Mouse (Mus musculus): Measurements from ENCODE around the gene Gpr152. TPM values are rescaled to one million over a fixed set of nuclear protein-coding genes. Genes with fewer than 3 reads are reported as not detected.

The Gpr152 gene
- polyA plus RNA-seq, 1 experiment = 0.01 TPM

DNA sequence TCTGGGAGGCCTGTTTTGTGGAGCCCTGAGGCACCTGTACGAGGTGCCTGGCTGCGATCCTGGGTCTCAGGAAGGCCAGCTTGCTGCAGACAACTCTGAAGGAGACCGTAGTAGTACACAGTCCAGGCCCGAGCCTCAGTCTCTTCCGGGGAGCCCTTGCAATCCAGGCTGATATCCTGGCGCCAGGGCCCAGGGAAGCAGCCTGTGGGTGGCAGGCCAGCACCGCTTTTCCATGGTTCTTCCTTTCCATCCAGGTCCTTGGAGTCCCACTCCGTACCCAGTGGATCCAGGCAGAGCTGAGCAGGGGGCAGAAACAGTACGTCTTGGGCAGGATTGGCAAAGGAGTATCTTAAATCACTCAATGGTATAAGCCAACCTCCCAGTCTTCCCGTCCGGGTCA lies 33.3 kb downstream of the Gpr152 start:
- H3K4me1 ChIP-seq (ENCODE audit: control insufficient read depth) = peaks cover 44% of the 10 kb centered on the region
- TF ChIP-seq GATA1 (IDR thresholded peaks at IDR 0.05; ENCODE audit: low read length) (no peak), TAL1 (IDR thresholded peaks at IDR 0.05; ENCODE audit: low read length) (no peak)
- peaks cover 29% of the 10 kb centered on the region for H3K27me3 ChIP-seq (ENCODE audit: control insufficient read depth)
- H3K9me3 ChIP-seq (ENCODE audit: control insufficient read depth, low read length) = no peaks in the 10 kb centered on the region; the same call in 1 of the 2 replicates
- no peak overlapping the region for H3K4me3 ChIP-seq (replicated peaks)
- no peaks in the 10 kb centered on the region for H3K36me3 ChIP-seq (ENCODE audit: control insufficient read depth)

DNA sequence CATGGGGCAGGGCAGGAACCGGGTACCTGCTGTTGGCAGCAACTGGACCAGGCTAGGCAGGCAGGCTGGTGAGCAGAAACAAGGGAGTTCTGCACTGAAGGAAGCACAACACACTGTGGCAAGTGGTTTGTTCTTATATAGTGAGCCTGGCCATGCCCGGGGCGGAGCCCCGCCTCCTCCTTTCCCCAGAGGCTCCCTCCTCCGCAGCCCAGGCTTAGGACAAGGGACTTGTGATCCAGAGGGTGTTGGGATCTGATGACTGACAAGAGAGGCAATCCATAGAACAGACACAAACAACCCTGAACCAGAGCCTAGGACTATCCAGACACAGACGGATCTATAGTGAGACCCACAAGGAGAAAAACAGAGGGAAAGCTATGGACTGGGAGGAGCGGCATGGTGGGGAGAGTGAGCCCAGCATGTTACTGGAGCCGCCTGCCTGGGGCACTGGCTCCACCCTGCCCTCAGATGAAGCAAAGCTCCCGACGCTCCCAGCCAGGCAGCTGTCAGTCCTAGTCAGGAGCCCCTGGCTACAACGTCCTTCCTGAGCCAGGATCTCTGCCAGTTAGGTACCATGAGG lies 35.9 kb downstream of the Gpr152 start, which contains the start of gene Carns1:
Gene Carns1, minus strand, starts transcription at position 112 of the 580 bp plus-strand sequence.
- H3K4me1 ChIP-seq (ENCODE audit: control insufficient read depth) = peaks cover 29% of the 10 kb centered on the region
- peaks cover 31% of the 10 kb centered on the region for H3K27me3 ChIP-seq (ENCODE audit: control insufficient read depth)
- TF ChIP-seq TAL1 (IDR thresholded peaks at IDR 0.05; ENCODE audit: low read length) (no peak), GATA1 (IDR thresholded peaks at IDR 0.05; ENCODE audit: low read length) (no peak)
- H3K36me3 ChIP-seq (ENCODE audit: control insufficient read depth) = no peaks in the 10 kb centered on the region
- H3K9me3 ChIP-seq (ENCODE audit: control insufficient read depth, low read length) = no peaks in the 10 kb centered on the region
- no peak within 1 kb of the TSS for H3K4me3 ChIP-seq (replicated peaks)

DNA sequence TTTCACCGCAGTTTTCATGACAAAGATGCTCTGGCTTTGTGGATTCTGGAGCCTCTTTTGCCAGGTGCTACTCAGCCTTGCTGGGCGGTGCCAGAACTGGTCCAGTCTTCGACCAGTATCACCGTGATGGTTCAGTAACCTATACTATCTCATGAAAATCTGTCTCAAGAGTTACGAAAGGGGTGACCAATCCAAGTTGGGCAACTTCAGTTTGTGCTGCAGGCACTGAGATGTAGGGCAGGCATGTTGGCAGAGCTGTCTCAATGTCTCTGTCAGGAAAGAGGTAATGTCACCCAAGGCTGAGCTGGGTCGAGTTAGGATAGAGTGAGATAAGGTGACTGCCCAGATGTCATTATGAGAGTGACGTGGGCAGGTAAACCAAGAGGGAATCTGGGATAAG lies 40.8 kb downstream of the Gpr152 start:
- Histone ChIP-seq H3K9me3 (ENCODE audit: control insufficient read depth, low read length) (no peaks in the 10 kb centered on the region), H3K36me3 (ENCODE audit: control insufficient read depth) (no peaks in the 10 kb centered on the region), H3K4me1 (ENCODE audit: control insufficient read depth) (peaks cover 12% of the 10 kb centered on the region), H3K4me3 (replicated peaks) (no peak overlapping the region), H3K27me3 (ENCODE audit: control insufficient read depth) (peaks cover 17% of the 10 kb centered on the region)
- TF ChIP-seq GATA1 (IDR thresholded peaks at IDR 0.05; ENCODE audit: low read length) (no peak), TAL1 (IDR thresholded peaks at IDR 0.05; ENCODE audit: low read length) (no peak)

DNA sequence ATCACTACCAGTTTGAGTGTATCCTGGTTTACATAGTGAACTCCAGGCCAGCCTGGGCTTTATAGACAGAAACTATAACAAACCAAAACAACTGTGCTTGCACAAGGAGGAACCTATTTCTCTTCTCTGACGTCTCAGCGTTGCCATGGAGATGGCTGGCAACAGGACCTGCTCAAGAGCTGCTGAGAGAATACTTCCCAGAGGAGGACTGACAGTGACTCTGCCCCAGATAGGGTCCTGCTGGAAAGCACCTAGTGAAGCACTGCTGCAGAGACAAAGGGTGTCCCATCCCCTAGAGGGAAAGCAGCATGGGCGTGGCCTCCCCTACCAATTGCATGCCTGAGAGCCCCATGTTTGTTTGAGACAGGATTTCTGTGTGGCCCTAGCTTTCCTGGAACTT lies 42.3 kb downstream of the Gpr152 start:
- Histone ChIP-seq H3K9me3 (ENCODE audit: control insufficient read depth, low read length) (no peaks in the 10 kb centered on the region), H3K4me3 (replicated peaks) (no peak overlapping the region), H3K4me1 (ENCODE audit: control insufficient read depth) (peaks cover 9% of the 10 kb centered on the region), H3K36me3 (ENCODE audit: control insufficient read depth) (no peaks in the 10 kb centered on the region), H3K27me3 (ENCODE audit: control insufficient read depth) (peaks cover 6% of the 10 kb centered on the region)
- no peak for TF ChIP-seq GATA1 (IDR thresholded peaks at IDR 0.05; ENCODE audit: low read length)

DNA sequence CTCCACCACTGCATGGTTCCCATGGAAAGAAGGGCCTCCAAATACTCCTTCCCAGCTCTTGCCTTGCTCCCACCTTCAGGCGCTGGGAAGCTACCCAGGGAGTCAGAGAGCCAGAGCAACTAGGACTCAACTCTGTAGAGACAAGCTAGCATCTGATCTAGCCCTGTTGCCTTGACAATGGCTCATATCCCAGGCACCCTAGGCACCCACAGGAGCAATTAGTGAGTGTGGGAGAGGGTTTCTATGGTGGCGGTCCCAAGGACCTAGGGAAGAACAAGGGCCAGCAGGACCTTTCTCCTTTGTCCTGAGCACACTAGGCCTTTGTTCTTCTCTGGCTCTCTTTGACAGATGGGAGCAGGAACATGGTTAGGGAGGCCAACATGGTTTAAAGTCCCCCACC lies 44.1 kb downstream of the Gpr152 start:
- Histone ChIP-seq H3K9me3 (ENCODE audit: control insufficient read depth, low read length) (no peaks in the 10 kb centered on the region), H3K4me3 (replicated peaks) (no peak overlapping the region), H3K36me3 (ENCODE audit: control insufficient read depth) (no peaks in the 10 kb centered on the region), H3K27me3 (ENCODE audit: control insufficient read depth) (no peaks in the 10 kb centered on the region; the same call in 1 of the 2 replicates), H3K4me1 (ENCODE audit: control insufficient read depth) (peaks cover 13% of the 10 kb centered on the region)
- no peak for TF ChIP-seq GATA1 (IDR thresholded peaks at IDR 0.05; ENCODE audit: low read length)
- no peak for TF ChIP-seq TAL1 (IDR thresholded peaks at IDR 0.05; ENCODE audit: low read length)

DNA sequence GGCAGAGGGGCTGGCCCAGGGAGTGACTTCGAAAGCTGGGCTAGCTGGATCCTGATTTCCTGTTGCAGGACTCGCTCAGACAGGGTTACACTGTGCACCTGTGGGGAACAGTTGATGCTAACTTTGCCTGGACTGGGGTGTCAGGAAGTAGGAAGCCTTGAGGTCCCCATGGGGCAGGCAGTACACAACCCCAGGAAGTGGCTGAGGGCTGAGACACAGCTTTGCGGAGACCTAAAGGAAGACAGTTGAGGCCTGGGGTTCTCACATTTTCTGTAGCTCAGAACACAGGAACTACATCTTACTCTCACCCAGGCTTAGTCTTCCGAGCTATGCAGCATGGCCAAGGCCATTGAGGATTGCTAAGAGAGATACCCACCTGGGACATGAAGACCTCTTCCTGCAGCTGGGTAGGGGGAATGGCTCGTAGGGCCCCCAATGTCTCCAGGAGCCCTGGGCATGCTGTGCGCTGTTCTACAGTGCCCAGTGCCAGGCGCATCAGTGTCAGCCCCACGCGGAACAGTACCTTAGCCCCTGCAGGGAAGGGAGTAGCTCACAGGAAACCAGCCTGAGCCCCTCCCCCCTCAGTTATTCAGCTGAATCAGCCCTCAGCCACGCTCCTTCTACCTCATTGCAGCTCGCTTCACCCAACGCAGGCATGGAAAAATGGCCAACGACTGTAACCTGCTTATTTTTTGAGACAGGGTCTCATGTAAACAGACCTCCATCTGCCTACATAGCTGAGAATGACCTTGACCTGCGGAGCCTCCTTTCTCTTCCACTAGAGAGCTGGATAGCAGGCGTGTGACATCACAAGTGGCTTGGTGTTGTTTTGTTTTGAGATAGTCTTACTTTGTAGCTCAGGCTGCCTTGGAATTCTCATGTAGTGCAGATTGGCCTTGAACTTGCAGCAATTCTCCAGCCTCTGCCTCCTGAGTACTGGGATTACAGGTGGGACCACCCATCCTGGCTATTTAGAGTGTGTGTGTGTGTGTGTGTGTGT lies 45.7 kb downstream of the Gpr152 start:
- Histone ChIP-seq H3K36me3 (ENCODE audit: control insufficient read depth) (no peaks in the 10 kb centered on the region), H3K4me3 (replicated peaks) (no peak overlapping the region), H3K9me3 (ENCODE audit: control insufficient read depth, low read length) (no peaks in the 10 kb centered on the region), H3K4me1 (ENCODE audit: control insufficient read depth) (peaks cover 13% of the 10 kb centered on the region), H3K27me3 (ENCODE audit: control insufficient read depth) (no peaks in the 10 kb centered on the region; the same call in 1 of the 2 replicates)
- no peak for TF ChIP-seq GATA1 (IDR thresholded peaks at IDR 0.05; ENCODE audit: low read length)
- TF ChIP-seq TAL1 (IDR thresholded peaks at IDR 0.05; ENCODE audit: low read length) = no peak

DNA sequence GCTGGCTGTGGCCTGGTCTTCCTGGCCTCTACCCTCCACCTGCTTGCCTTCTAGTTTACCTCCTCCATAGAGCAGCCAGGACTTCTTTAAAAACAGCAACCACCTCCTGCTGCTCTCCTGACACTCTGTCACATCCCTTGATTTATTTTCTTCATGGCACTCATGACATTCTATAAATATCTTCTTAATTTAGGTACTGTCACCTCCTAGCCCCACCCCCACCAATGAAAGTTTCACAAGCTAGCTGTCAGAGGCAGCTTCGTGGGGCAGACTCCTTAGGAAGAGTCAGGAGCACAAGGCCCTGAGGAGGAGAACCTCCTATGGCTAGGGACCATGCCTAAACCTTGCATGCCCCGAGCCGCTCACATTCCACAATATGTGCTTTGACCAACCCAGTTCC lies 47.7 kb downstream of the Gpr152 start:
- Histone ChIP-seq H3K4me1 (ENCODE audit: control insufficient read depth) (peaks cover 28% of the 10 kb centered on the region), H3K27me3 (ENCODE audit: control insufficient read depth) (no peaks in the 10 kb centered on the region; the same call in 1 of the 2 replicates), H3K9me3 (ENCODE audit: control insufficient read depth, low read length) (no peaks in the 10 kb centered on the region), H3K4me3 (replicated peaks) (no peak overlapping the region), H3K36me3 (ENCODE audit: control insufficient read depth) (no peaks in the 10 kb centered on the region)
- TF ChIP-seq TAL1 (IDR thresholded peaks at IDR 0.05; ENCODE audit: low read length) (no peak), GATA1 (IDR thresholded peaks at IDR 0.05; ENCODE audit: low read length) (no peak)

DNA sequence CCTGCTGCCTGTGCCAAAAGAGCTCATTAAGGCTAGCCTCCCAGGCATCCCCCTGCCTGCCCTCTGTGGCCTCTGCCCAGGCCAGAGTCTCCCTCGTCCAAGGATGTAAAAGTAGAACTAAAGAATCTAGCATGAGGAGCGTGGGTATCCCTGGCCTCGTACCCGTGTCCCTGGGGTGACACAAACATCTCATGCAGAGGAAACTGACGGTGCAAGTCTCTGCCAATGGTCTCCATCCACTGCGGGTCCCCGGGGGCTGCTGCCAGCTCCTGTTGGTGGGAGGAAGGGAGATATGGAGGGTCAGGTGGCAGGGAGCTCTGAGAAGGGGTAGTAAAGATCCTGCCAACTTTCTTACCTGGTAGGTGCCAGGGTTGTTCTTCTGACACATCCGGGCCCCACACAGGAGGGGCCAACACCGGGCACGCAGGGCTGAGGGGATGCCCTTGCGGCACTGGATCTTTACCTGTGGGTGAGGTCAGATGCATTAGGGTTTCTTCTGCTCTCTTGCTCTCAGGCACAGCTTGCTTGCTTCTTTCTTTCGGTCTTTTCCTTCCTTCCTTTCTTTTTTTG lies 49.5 kb downstream of the Gpr152 start:
- peaks cover 12% of the 10 kb centered on the region for H3K36me3 ChIP-seq (ENCODE audit: control insufficient read depth)
- H3K9me3 ChIP-seq (ENCODE audit: control insufficient read depth, low read length) = no peaks in the 10 kb centered on the region
- TF ChIP-seq GATA1 (IDR thresholded peaks at IDR 0.05; ENCODE audit: low read length) (no peak), TAL1 (IDR thresholded peaks at IDR 0.05; ENCODE audit: low read length) (no peak)
- peaks cover 46% of the 10 kb centered on the region for H3K4me1 ChIP-seq (ENCODE audit: control insufficient read depth)
- no peaks in the 10 kb centered on the region; the same call in 1 of the 2 replicates for H3K27me3 ChIP-seq (ENCODE audit: control insufficient read depth)
- H3K4me3 ChIP-seq (replicated peaks) = no peak overlapping the region

DNA sequence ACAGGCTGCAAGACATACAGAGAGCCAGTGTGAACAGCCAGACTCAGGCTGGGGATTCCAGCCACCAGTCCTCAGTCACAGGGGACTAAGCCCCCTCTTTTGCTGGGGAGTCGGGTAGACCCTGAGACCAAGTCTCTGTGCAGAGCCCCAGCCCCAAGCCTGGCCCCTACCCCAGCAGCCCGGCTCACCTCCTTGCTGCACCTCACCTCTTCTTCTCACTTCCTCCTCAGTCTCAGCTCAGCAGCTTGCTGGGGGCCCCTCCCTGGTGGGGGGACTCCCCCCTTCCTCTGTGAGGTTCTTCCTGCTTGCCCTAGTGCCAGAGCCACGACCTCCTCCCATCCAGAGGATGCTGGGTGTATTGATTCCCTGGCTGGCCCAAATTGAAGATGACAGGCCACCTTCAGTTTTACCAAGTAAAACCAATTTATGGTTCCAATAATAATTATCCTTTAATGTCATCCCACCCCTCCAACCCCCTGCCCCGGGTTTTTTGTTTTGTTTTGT lies 51.3 kb downstream of the Gpr152 start, which contains the start of gene Tbc1d10c:
Gene Tbc1d10c, minus strand, starts transcription at position 454 of the 504 bp plus-strand sequence.
- Histone ChIP-seq H3K27me3 (ENCODE audit: control insufficient read depth) (no peaks in the 10 kb centered on the region), H3K4me1 (ENCODE audit: control insufficient read depth) (peaks cover 42% of the 10 kb centered on the region), H3K9me3 (ENCODE audit: control insufficient read depth, low read length) (no peaks in the 10 kb centered on the region), H3K4me3 (replicated peaks) (peak within 1 kb of the TSS; percentile 86), H3K36me3 (ENCODE audit: control insufficient read depth) (peaks cover 30% of the 10 kb centered on the region)
- TF ChIP-seq TAL1 (IDR thresholded peaks at IDR 0.05; ENCODE audit: low read length) (no peak), GATA1 (IDR thresholded peaks at IDR 0.05; ENCODE audit: low read length) (no peak)
